Mouse (Mus musculus) bone marrow, adult 2 months (tissue): ENCODE measurements around the gene Fcrla.

Source experiments
- CTCF ChIP-seq: fragments of 200-500 bp; IDR thresholded peaks from 2 replicates; pipeline ENCODE4 v1.5.1; 2011; ENCODE audit warnings: low read length, control low read depth; ENCODE audit not compliant: control insufficient read depth, insufficient read depth
- POLR2A ChIP-seq: fragments of 200-500 bp; IDR thresholded peaks from 2 replicates; pipeline ENCODE4 v1.6.1; 2011; ENCODE audit warnings: low read depth, mild to moderate bottlenecking, control low read depth, low read length, borderline replicate concordance; ENCODE audit not compliant: control insufficient read depth

DNA sequence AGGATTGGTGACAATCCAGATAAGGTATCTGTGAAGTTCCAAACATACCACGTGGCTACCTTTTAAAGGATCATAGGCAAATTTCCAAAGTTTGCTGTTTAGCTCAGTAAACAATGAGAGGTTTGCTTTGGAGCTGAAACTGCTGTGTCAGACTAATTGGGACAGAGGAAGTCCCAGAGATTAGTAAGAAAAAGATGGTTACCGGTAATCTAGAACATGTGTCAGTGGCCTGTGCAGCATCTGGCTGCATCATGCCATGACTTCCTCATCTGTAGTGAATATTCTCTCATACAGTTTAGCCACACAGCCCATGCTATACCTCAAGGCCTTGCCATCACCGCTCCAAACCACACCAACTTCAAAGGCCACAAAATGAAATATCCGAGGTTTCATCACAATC, 45.6 kb upstream of the Fcrla start:
- TF ChIP-seq CTCF (no peak), POLR2A (no peak)
